Mouse (Mus musculus) urinary bladder, postnatal 25 days (tissue): Measurements from ENCODE around the gene Rpia.
"Not testable (repeated sequence)": the region's sequence is repeated elsewhere in the genome, so short reads cannot be mapped to it uniquely, and the experiment has no call there.

Experiments
- DNase-seq: peaks from one replicate; pipeline ENCODE4 v3.0.0; 2022; ENCODE audit warnings: low spot score

Gene Rpia

DNA sequence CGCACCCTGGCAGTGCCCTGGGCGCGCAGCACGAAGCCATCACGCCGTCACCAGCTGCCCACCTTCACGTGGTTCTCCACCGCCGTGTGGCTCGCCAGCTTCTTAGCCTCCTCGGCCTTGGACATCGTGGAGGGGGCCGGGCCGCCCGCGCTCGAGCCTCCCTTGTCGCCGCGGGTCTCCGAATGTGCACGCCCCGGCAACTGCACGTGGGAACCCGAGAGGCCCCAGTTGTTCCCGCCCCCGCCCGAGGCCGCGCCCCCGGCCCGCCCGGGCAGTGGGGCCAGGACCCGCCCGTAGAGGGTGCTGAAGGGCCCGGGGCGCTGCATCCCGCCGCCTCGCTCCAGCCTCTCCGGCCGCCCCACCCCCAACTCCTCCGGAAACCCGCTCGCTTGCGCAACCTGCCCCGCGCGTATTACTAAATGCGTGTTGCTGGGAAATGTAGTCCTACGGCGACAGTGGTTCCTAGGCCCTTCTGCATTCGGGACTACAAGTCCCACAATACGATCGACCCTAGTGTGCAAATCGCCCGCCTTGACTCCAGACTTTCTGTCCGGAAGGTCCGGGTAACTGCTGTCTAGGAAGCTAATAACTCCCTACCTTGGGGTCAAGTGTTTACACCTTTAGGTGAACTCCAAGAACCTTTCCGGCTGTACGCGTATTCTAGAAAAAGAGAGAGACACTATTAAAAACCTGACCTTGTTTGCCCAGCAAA lies at the start of gene Rpia:
Gene Rpia, minus strand, starts transcription at position 409 of the 712 bp plus-strand sequence.
- peak; percentile 98 for DNase-seq

DNA sequence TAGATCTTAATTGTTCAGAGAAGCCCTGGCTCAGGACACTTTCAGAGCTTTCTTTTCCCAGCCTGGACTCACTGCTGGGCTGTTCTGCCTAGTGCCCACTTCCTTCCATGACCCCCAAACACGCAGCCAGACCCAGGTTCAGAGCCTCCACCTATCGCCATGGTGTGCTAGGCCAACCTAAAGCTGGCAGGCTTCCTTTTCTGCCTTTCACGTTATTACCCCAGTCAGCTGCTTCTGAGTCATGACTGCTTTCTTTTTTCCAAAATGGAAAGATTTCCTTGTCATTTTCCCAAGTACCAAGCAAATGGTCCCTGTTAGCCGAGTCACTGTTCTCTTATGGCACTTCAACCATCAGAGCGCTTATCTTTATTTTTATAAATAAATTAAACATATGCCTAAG lies 48.2 kb upstream of the Rpia start:
- DNase-seq = no peak

DNA sequence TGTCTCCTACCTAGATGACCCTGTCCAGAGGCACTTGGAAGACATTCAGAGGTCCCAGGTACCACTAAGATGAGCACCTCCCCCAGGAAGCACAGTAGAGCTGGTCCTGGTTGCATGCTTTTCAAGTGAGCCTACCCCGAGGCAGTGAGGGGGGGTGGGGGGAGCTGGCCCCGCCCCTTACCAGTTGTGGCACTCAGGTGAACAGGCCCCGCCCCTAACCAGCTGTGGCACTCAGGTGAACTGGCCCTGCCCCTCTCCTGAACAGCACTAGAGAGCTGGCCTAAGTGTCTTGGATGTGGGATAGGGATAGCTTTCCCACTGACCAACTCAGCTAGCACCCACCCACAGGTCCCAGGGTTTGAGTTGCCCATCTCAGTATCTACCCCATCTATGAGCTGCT lies 46.5 kb upstream of the Rpia start:
- DNase-seq = no peak

DNA sequence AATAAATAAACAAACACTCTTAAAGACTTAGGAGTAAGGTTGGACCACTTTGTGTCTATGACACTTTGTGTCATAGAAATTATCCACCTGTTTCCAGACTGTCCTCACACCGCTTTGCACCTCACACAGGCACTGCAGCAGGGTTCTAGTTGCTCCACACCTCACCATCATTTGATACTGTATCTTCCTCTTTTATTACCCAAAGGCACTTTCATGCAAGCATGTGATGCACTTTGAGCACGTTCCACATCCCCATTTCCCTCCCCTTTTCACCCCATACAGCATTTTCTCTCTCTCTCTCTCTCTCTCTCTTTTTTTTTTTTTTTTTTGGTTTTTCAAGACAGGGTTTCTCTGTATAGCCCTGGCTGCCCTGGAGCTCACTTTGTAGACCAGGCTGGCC lies 45.3 kb upstream of the Rpia start:
- DNase-seq = no peak

DNA sequence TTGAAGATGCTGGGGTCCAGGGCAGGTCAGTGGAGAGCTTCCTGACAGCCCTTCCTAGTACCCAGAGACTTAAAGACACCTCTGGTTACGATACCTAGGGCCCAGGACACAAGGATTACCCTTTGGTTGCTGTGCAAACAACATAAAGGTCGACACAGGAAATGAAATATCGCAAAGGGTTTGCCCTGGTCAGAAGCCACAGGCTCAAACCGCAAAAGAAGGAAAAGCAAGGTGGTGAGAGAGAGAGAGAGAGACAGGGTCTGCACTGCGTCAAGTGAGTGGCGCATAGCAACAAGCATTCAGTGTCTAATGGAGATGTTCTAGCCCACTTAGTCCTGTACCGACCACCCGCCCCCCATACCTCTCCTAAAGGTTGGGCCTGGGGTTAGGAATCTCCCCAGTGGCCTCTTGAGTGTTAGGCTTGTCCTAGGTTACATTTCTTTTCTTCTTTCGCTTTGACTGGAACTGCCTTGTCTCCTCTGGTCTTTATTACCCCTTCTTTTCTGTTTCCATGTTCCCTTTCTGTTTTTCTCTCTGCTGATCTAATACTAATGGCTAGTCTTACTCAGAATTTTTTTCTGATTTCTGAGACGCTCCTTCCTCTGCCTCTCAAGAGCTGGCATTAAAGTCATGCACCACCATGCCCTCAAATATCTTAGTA lies 39.3 kb upstream of the Rpia start:
- DNase-seq = no peak

DNA sequence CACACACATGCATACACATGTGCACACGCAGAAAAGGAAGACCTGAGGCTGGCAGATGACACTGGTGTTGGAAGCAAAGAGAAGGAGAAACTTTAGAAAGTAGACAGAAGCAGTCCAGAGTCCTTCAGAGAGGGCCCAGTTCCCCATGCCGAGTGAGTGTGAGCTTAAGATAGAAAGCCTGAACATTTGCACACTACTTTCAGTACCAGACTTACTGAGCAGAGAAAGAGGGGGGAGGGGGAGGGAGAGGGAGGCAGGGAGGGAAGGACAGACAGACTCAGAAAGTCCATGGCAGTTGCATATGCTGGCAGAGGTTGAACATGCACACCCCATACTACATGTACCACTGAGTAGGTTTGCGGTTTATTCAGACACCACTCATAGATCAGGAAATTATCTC lies 38.5 kb upstream of the Rpia start:
- DNase-seq = no peak

DNA sequence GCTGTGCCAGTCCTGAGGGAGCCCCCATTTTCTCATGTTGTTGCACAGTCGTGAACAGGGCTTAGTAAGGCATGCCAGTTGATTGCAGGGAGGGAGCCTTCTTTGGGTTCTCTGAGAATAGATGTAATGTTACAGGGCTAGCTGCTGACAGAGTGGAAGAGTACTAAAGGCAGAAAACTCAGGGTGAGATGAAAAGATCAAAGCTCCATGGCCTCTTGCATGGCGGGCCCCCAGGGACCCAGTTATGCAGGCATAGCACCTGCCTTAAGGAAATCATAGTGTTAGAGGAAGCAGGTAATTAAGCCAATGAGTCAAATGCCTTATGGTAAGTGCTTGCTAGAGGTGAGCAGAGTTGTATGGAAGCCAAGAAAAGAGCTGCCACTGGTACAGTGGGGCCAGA lies 37.4 kb upstream of the Rpia start:
- DNase-seq = no peak

DNA sequence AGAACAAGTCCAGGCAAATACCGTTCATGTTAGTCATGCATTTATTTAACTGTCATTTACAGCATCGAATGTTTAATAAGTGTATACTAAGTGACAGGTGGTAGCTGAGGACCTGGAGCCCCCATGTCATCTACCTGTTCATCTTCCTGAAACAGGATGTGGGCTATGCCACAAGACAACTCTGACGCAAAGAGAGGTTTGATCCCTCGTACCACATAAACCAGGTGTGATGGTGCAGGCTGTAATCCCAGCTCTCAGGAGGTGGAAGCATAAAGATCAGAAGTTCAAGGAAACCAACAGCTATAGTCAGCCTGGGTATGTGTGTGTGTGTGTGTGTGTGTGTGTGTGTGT lies 32.9 kb upstream of the Rpia start:
- DNase-seq = no peak

DNA sequence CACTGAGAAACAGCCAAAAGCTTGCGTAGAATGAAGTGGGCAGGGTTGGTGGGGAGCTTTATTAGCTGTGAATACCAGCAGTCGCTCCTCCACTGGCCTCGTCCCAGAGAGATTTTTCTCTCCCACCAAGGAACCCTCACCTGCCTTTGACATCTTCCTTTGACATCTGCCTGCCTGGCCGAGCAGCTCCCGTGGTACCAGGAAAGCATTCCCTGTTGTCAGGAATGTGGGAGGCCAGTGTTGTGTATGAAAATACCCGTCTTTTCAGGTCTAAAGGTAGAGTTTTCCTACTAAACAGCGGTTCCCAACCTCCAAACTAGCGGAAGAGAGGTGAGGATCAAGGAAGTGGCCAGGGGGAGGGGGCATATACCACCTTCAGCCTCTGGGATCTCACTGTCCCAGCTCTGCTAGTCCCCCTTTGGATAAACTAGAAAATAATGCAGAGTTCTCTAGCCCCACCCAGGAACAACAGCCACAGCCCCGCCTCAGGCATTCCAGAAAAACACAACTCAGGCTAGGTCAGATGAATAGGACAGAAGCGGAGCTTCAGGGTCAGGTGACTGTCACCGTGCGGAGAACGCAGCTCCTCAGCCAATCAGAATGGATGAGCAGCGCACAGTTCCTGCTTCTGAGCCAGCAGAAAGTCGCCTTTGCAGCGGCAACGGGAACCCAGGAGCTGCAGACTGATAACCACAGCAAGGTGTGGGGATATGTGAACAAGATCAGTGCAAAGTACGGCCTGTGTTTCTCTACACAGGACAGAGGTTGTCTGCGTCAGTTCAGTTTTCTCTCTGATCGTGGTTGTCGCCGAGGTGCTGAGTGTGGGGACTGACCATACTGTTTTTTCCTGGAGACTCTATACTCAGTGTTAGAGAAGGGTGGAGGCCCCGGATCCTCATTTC lies 32.3 kb upstream of the Rpia start:
- DNase-seq = peak; percentile 43

DNA sequence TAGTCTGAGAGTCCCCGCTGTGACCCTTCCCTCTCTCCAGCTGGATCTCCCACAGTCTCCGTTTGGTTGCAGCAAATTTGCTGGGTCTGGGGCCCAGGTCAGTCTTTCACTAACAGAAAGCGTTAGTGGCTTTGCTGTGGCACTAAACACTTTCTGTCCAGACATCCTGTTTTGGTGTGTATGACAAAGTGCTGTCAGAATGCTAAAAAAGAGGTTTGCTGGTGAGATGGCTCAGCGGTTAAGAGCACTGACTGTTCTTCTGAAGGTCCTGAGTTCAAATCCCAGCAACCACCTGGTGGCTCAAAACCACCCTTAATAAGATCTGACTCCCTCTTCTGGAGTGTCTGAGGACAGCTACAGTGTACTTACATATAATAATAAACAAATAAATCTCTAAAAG lies 31.2 kb upstream of the Rpia start:
- DNase-seq = not testable (repeated sequence)

DNA sequence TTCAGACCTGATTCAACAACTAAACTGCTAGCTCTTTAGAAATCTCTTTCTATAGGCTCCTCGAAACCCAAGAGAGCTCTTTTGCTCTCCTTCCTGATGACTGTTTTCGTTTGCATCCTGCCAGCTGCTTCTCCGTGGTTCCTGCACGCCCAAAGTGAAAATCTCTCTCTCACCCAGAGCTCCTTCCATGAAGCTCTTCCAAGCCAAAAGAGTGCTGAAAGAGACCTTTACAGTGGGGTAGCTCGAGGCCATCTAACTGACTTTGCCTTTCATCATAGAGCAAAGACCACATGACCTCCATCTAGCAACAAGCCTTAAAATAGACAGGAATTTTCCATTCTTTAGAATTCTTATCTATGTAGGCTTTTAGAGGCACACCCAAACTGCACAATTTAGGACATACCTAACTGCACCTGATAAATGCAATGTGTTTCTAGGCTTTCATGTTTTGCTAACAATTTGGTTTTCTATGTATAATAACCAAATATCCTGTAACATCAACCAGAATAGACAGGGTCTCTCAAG lies 30.4 kb upstream of the Rpia start:
- no peak for DNase-seq

DNA sequence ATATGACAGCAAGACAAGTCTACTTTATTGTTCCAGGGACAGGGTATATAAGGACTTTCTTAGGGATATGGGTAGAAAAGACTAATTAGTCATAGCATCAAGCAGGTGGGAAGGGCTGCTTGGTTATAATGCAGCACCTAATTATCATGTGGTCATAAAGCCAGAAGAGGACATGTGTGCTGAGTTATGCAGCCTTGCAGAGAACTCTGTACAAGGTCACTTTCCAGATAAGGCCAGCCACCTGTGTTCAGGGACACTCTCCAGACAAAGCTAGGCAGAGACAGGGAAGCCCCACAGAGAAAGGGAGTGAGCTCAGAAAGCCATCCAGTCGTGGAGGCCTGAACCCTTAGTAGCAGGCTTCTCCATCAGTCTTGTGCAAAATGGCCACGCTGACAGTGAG lies 29.5 kb upstream of the Rpia start:
- no peak for DNase-seq

DNA sequence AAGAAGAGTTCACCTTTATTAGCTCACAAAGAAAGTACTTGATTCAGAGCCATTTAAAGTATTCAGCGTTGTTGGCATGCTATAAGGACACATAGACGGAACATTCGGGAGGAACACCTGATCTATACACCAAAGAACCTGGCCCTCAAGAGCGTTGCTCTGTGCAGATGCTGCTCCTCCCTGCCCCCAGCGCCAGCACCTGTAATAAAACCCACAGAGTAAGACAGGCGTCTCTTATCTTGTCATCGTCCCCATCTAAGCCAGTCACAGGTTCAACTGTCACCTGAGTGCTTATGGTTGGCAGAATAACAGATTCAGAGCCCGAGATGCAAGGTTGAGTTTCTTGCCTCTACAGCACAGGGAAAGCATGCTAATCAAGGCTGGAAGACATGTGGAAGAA lies 23.4 kb upstream of the Rpia start:
- DNase-seq = no peak

DNA sequence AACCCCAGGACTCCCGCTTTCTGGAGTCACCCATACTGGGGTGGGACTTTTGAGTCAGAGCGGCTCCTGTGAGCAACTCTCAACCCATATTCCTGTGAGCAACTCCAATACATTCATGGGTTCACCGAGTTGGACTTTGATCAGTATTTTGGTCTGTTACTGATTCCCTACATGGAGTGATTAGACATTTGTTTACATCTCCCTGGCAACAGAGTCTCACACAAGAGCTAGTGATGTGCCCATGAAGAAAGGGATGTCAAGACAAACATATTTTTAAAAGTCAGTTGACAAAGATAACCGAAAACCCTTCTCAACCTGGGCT lies 22.6 kb upstream of the Rpia start:
- no peak for DNase-seq

DNA sequence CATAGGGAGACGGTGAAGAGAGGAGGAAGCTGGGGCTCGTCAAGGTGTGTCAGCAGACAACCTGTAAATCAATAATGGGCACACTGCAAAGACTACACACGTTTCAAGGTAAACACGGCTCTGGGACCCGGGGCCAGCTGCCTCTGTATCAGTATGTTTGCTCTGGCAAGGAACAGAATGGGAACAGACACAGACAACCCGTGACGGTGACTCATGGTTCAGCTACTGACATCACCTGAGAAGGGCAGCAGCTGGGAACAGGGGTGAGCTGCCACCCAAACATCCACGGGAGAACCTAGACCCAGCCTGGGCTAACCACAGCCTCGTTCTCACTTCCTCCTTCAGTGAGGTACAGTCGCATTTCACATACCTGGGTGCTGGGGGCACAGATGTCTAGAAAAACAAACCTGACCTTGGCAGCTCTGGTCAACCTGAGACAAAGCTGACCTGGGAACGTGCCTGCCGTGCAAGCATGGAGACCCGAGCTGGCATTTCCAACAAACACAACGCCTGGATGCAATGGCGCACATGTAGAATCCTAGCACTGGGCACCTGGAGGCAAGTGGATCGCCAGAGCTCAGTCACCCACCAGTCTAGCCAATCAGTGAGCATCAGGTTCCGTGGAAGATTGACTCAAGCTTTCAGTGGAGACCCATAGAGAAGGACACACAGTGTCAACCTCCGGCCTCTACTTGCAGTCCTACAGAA lies 22.0 kb upstream of the Rpia start:
- no peak for DNase-seq

DNA sequence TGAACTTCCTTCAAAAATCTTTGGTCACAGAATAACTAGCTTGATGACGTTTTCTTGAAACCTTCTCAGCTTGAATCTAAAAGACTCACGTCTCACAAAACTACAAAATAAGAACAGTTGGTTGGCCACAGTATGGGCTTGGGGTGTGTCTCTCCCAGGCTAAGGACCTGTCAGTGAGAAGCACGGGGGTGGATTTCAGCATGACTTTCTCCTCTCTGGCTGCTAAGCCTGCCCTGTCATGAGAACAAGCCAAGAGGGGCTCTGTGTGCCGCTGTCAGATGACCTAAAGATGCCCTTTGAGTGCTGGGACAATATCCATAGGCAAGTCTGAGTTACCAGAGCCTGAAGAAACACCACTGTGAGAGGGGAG lies 20.5 kb upstream of the Rpia start:
- DNase-seq = no peak

DNA sequence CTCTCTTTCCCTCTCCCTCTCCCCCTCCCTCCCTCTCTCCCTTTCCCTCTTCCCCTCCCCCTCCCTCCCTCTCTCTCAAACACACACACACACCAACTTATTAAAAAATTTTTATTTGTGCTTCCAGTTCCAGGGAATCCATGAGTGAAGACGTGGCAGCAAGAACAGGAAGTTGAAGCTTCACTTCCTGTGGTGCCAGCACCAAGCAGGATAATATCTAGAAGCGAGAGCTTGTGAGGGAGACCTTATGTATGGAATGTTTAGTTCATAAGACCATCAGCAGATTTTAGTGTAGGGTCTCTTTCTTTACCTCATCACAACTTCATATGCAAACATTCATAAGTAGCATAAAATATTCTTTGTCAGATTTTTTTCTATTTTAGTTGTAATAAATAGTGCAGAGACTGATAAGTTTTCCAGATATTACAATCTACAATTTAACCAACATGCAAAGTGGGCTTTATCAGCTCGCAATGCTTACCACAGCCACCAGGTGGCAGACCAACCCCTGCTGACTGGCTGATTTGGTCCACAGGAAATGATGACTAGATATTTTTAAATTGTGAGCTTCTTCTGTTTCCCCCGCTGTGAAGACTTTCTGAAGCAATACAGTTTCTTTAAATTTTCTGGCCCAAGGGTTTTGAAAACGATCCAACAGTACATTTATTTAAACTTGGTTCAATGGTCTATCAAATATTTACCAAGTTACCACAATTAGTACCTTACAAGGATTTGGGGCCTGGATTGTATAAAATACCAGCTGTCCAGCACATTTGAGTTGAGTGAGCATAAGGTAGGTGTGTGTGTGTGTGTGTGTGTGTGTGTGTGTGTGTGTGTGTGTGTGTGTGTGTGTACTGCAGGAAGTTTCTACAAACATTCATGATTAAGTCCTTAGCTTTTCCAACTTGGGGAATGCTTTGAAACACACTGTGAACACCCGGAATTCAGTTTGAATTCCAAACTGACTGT lies 19.8 kb upstream of the Rpia start:
- peak; percentile 78 for DNase-seq

DNA sequence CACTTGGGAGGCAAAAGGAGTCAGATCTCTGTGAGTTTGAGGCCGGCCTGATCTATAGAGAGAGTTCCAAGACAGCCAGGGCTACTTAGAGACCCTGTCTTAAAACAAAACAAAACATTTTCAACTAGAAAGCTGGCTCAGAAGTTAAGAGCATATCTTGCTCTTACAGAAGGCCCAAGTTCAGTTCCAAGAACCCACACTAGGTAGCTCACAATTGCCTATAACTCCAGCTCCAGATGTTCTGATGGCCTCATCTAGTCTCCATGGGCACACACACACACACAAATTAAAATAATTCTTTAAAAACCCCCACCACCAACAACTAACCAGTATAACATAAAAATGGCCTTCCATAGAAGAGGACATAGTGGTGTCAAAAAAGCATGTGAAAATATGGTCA lies 18.5 kb upstream of the Rpia start:
- no peak for DNase-seq

DNA sequence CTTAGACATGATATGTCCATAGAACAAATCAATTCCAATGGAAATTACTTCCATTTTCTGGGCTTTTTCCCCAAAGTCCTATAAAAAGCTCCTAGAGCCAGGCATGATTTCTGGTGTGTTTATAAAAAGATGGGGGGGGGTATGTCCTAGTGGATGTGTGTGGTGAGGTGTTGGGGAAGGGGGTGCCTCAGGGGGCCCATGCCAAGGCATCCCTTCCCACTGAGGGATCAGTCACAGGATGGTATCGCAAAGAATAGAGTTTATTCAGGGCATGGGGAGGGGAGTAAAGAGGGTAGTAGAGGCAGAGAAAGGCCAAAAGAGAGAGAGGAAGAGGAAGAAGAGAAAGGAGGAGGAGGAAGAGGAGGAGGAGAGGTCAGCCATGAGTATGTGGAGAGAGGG lies 14.5 kb upstream of the Rpia start:
- DNase-seq = no peak

DNA sequence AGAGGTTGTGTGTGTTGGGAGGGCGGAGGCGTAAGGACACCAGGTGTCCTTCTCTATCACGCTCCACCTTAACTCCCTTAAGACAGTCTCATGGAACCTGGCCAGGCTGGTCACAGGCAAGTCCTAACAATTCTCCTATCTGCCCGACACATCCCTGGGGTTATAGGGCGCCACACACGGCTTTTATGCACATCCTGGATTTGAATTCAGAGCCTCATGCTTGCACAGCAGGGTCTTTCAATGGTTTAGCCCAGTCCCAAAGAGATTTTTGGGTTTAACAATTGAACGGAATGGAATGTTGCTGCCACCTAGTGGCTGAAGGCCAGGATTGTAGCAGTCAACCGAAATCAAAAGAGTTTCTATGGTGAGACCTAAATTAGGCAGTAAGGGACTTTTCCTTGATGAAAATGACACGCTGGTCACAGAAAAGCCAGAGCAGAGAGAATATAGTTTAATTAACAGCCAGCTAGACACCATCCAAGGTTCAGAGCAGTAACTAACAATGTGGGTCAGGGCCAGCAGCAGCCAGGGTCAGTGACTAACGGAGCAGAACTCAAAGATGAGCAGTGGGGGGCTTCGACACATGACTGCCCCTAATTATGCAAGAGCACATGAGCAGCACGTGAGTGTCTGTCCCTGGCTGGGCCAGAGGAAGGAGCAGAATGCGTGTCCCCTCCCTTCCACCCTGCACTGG lies 13.9 kb upstream of the Rpia start:
- peak; percentile 57 for DNase-seq

DNA sequence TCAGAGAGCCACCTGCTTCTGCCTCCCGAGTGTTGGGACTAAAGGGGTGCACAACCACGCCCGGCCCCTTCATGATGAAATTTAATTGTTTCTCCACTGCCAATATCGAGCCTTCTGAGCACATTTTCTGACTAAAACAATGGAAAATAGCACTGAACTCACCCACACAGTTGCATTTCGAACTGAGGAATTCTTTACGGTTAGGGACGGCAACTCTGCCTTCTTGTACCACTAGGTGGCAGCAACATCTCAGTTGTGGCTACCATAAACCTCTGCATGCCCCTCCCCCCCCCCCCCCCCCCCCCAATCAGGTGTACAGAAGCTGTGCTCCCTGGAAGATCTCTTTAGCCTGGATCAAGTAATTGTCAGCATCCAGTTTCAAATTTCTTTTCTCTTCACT lies 13.2 kb upstream of the Rpia start:
- peak; percentile 54 for DNase-seq
